10 mouse cellular contexts compared by ENCODE assay signal in genomic region chr19:26731809-26732208, GRCm38 (mm10).
A peak's percentile ranks its signal among the peaks of the same experiment; 100 is the strongest.
DNase-seq lines count a peak whose midpoint lies in the region; ATAC-seq and TF ChIP-seq lines count a peak whose summit lies in the region.
"Had no signal": no experiment of that assay in that cellular context is flagged by ENCODE, and none has a peak within 500 bp of the region (broad histone marks: within the 10 kb centered on the region; RNA-seq: fewer than 3 reads in every experiment).

No protein-coding gene starts in this region.

- no peaks in the 10 kb centered on the region for H3K36me3 ChIP-seq in liver, postnatal 0 days (replicated peaks; ENCODE audit: insufficient read depth, low read length)
- no peaks in the 10 kb centered on the region for H3K36me3 ChIP-seq in hindbrain, postnatal 0 days (ENCODE audit: insufficient read depth, low read length)
- H3K36me3 ChIP-seq: limb, embryonic 12.5 days; neural tube, embryonic 12.5 days had no signal

- no peaks in the 10 kb centered on the region for H3K27me3 ChIP-seq in cerebellum, adult 2 months (ENCODE audit: control insufficient read depth, insufficient read depth, low read length)
- H3K27me3 ChIP-seq in liver, postnatal 0 days (ENCODE audit: insufficient read depth, low read length), result no peaks in the 10 kb centered on the region
- no peaks in the 10 kb centered on the region for H3K27me3 ChIP-seq in hindbrain, postnatal 0 days (ENCODE audit: insufficient read depth, low read length)
- H3K27me3 ChIP-seq: limb, embryonic 12.5 days; neural tube, embryonic 12.5 days had no signal

- H3K4me1 ChIP-seq in cerebellum, adult 2 months (ENCODE audit: control insufficient read depth, insufficient read depth, low read length), result peaks cover 31% of the 10 kb centered on the region
- no peaks in the 10 kb centered on the region for H3K4me1 ChIP-seq in liver, postnatal 0 days (ENCODE audit: insufficient read depth)
- 0 out of 2 replicates have a peak, but pooled peaks cover 11% of the 10 kb centered on the region for H3K4me1 ChIP-seq in hindbrain, postnatal 0 days (ENCODE audit: insufficient read depth, low read length)

- no peak for TF ChIP-seq EP300 in liver, postnatal 0 days (IDR thresholded peaks at IDR 0.05; ENCODE audit: low read depth)

- ATAC-seq in liver, postnatal 0 days, result no peak
- ATAC-seq in hindbrain, postnatal 0 days, result no peak

- H3K9me3 ChIP-seq in liver, postnatal 0 days (ENCODE audit: low read length), result no peaks in the 10 kb centered on the region
- H3K9me3 ChIP-seq in hindbrain, postnatal 0 days (ENCODE audit: low read length), result no peaks in the 10 kb centered on the region
- H3K9me3 ChIP-seq: limb, embryonic 12.5 days; neural tube, embryonic 12.5 days had no signal

- no peak overlapping the region for H3K4me2 ChIP-seq in liver, postnatal 0 days (ENCODE audit: low read depth, low read length)
- no peak overlapping the region for H3K4me2 ChIP-seq in hindbrain, postnatal 0 days (ENCODE audit: low read depth, low read length)
- H3K4me2 ChIP-seq: limb, embryonic 12.5 days; neural tube, embryonic 12.5 days had no signal

- H3K4me3 ChIP-seq in cerebellum, adult 2 months (replicated peaks; ENCODE audit: insufficient read depth, low read depth, low read length), result no peak overlapping the region
- H3K4me3 ChIP-seq in liver, postnatal 0 days (ENCODE audit: low read depth, low read length), result no peak overlapping the region
- H3K4me3 ChIP-seq in hindbrain, postnatal 0 days (ENCODE audit: low read length), result no peak overlapping the region
- H3K4me3 ChIP-seq: limb, embryonic 12.5 days; neural tube, embryonic 12.5 days had no signal

- 0 out of 2 replicates have a peak, but pooled peaks have one; percentile 17 for TF ChIP-seq CTCF in cerebellum, adult 2 months (IDR thresholded peaks at IDR 0.05; ENCODE audit: borderline replicate concordance, insufficient read depth, low read depth, low read length)
- peak; percentile 57 for TF ChIP-seq CTCF in liver, postnatal 0 days (IDR thresholded peaks at IDR 0.05; ENCODE audit: low read depth)
- TF ChIP-seq CTCF in hindbrain, postnatal 0 days (IDR thresholded peaks at IDR 0.05; ENCODE audit: low read depth), result peak; percentile 67

- WGBS in cerebellum, adult 2 months, result 7% methylated on average over 4 of the region's 4 CpGs
- WGBS in liver, postnatal 0 days (ENCODE audit: insufficient replicate concordance), result 12% methylated on average over 4 of the region's 4 CpGs
- 2% methylated on average over 4 of the region's 4 CpGs for WGBS in hindbrain, postnatal 0 days

- no peak overlapping the region for H3K27ac ChIP-seq in cerebellum, adult 2 months (ENCODE audit: insufficient read depth, low read length)
- H3K27ac ChIP-seq in liver, postnatal 0 days (ENCODE audit: low read depth), result no peak overlapping the region
- H3K27ac ChIP-seq in hindbrain, postnatal 0 days, result no peak overlapping the region
- H3K27ac ChIP-seq: neural tube, embryonic 12.5 days had no signal

- H3K9ac ChIP-seq in liver, postnatal 0 days (replicated peaks), result no peak overlapping the region
- H3K9ac ChIP-seq in hindbrain, postnatal 0 days (replicated peaks; ENCODE audit: low read length), result no peak overlapping the region
- H3K9ac ChIP-seq: limb, embryonic 12.5 days; neural tube, embryonic 12.5 days had no signal

- peak in 1 of 2 experiments; percentile 49 for DNase-seq in cerebellum, adult 2 months
- no peak for DNase-seq in cerebellum, adult 8-10 months
- no peak for DNase-seq in liver, postnatal 0 days
- no peak for DNase-seq in liver
- DNase-seq in adipocyte (ENCODE audit: low spot score), result peak; percentile 66
- peak; percentile 75 for DNase-seq in hindbrain, postnatal 0 days (ENCODE audit: low spot score)
- no peak for DNase-seq in frontal cortex, postnatal 14 days (ENCODE audit: low spot score in 2 of 2)
- DNase-seq in thymus, postnatal 25 days, result no peak

- TF ChIP-seq POLR2A in cerebellum, adult 2 months (IDR thresholded peaks at IDR 0.05; ENCODE audit: borderline replicate concordance, insufficient read depth, low read length), result no peak

Comparison
In these comparisons a context has a peak if more than half of its experiments do, and no peak if none do; other contexts are left out.
1. DNase-seq: peak in adipocyte (single experiment) and hindbrain, postnatal 0 days (single experiment); none in cerebellum, adult 8-10 months (single experiment), liver, postnatal 0 days (single experiment), liver (single experiment), frontal cortex, postnatal 14 days (0 of 2) and thymus, postnatal 25 days (single experiment).
2. CTCF ChIP-seq: peak in every context shown above with its lines; median percentile 67 in hindbrain, postnatal 0 days; 57 in liver, postnatal 0 days; 17 in cerebellum, adult 2 months.